In genomic region chr14:27075084-27075483, GRCm38 (mm10) we compare ENCODE assay signal across 18 mouse cellular contexts. TPM values are rescaled to one million over a fixed set of nuclear protein-coding genes. Genes with fewer than 3 reads are reported as not detected.
A peak's percentile ranks its signal among the peaks of the same experiment; 100 is the strongest.
DNase-seq lines count a peak whose midpoint lies in the region; ATAC-seq and TF ChIP-seq lines count a peak whose summit lies in the region.
"Had no signal": no experiment of that assay in that cellular context is flagged by ENCODE, and none has a peak within 500 bp of the region (broad histone marks: within the 10 kb centered on the region; RNA-seq: fewer than 3 reads in every experiment).

No protein-coding gene starts in this region.

- no peak for TF ChIP-seq EP300 in lung, postnatal 0 days (IDR thresholded peaks at IDR 0.05)

- intact Hi-C loops in gastrocnemius, adult 2 months (cut with DNase I): no loop called here

- H3K27me3 ChIP-seq in lung, postnatal 0 days (replicated peaks; ENCODE audit: insufficient read depth, low read length): no peaks in the 10 kb centered on the region
- no peaks in the 10 kb centered on the region for H3K27me3 ChIP-seq in limb, embryonic 12.5 days
- H3K27me3 ChIP-seq in midbrain, embryonic 16.5 days (ENCODE audit: control insufficient read depth, insufficient read depth, low read depth, low read length): no peaks in the 10 kb centered on the region
- H3K27me3 ChIP-seq: kidney, embryonic 15.5 days had no signal

- TF ChIP-seq POLR2A in lung, adult 2 months (IDR thresholded peaks at IDR 0.05; ENCODE audit: borderline replicate concordance, extremely low read depth, low read depth, low read length): no peak

- no peak overlapping the region for H3K4me2 ChIP-seq in lung, postnatal 0 days (replicated peaks; ENCODE audit: low read depth, low read length)
- peak overlapping the region; percentile 37 for H3K4me2 ChIP-seq in limb, embryonic 12.5 days
- H3K4me2 ChIP-seq in midbrain, embryonic 16.5 days (ENCODE audit: low read length): no peak overlapping the region
- H3K4me2 ChIP-seq: kidney, embryonic 15.5 days; midbrain, embryonic 12.5 days had no signal

- no peak for DNase-seq in gastrocnemius, adult 2 months
- no peak for DNase-seq in gastrocnemius, postnatal 4 days (ENCODE audit: low spot score in 2 of 2)
- peak; percentile 30 for DNase-seq in lung, postnatal 0 days (ENCODE audit: low spot score)
- no peak for DNase-seq in lung, adult 2 months
- DNase-seq in cerebellum, postnatal 36 days: no peak
- DNase-seq in left cerebral cortex, adult 9 months (ENCODE audit: low spot score in 2 of 2): no peak
- DNase-seq: adrenal gland, postnatal 25 days; cerebellum, adult 9-11 months; embryo, embryonic 11 days; liver; lung, adult 18-20 months; right cerebral cortex, postnatal 25 days; thymus, adult 2 months had no signal

- WGBS in lung, postnatal 0 days: 51% methylated on average over 6 of the region's 6 CpGs
- WGBS in lung, adult 2 months: 51% methylated on average over 6 of the region's 6 CpGs
- 14% methylated on average over 6 of the region's 6 CpGs for WGBS in limb, embryonic 12.5 days
- 84% methylated on average over 6 of the region's 6 CpGs for WGBS in midbrain, embryonic 16.5 days

- H3K27ac ChIP-seq in gastrocnemius, adult 2 months: peak overlapping the region; percentile 51; the same call in 1 of the 2 replicates
- no peak overlapping the region for H3K27ac ChIP-seq in lung, postnatal 0 days (ENCODE audit: low read length)
- peak overlapping the region; percentile 89 for H3K27ac ChIP-seq in limb, embryonic 12.5 days
- no peak overlapping the region for H3K27ac ChIP-seq in midbrain, embryonic 16.5 days (ENCODE audit: low read length)
- H3K27ac ChIP-seq: kidney, embryonic 15.5 days; midbrain, embryonic 12.5 days had no signal

- H3K9ac ChIP-seq in lung, postnatal 0 days (replicated peaks; ENCODE audit: low read depth): no peak overlapping the region
- H3K9ac ChIP-seq in limb, embryonic 12.5 days (replicated peaks): no peak overlapping the region
- no peak overlapping the region for H3K9ac ChIP-seq in midbrain, embryonic 16.5 days (ENCODE audit: low read depth, low read length)
- H3K9ac ChIP-seq: kidney, embryonic 15.5 days; midbrain, embryonic 12.5 days had no signal

- H3K4me3 ChIP-seq in gastrocnemius, adult 2 months: no peak overlapping the region
- H3K4me3 ChIP-seq in lung, postnatal 0 days (ENCODE audit: low read depth, low read length): no peak overlapping the region
- H3K4me3 ChIP-seq in lung, adult 2 months (replicated peaks; ENCODE audit: extremely low read depth, low read depth, low read length): no peak overlapping the region
- no peak overlapping the region for H3K4me3 ChIP-seq in limb, embryonic 12.5 days (replicated peaks)
- H3K4me3 ChIP-seq in midbrain, embryonic 16.5 days (ENCODE audit: low read depth, low read length): no peak overlapping the region
- H3K4me3 ChIP-seq: kidney, embryonic 15.5 days; midbrain, embryonic 12.5 days had no signal

- ATAC-seq in lung, postnatal 0 days: no peak; the same call in 1 of the 2 replicates
- no peak for ATAC-seq in limb, embryonic 12.5 days (ENCODE audit: insufficient number of reproducible peaks, insufficient read depth, low FRiP score, low TSS enrichment, low read depth)
- no peak for ATAC-seq in midbrain, embryonic 16.5 days
- ATAC-seq: activated CD4-positive, CD25-positive, alpha-beta regulatory T cell, adult 4 months had no signal

- H3K4me1 ChIP-seq in lung, postnatal 0 days (ENCODE audit: insufficient read depth, low read depth, low read length): peaks cover 19% of the 10 kb centered on the region; the same call in 1 of the 2 replicates
- H3K4me1 ChIP-seq in lung, adult 2 months (ENCODE audit: control insufficient read depth, insufficient read depth, low read length): peaks cover 26% of the 10 kb centered on the region
- H3K4me1 ChIP-seq in limb, embryonic 12.5 days (replicated peaks): peaks cover 72% of the 10 kb centered on the region
- H3K4me1 ChIP-seq in midbrain, embryonic 16.5 days (ENCODE audit: control insufficient read depth, insufficient read depth, low read length): peaks cover 4% of the 10 kb centered on the region; the same call in 1 of the 2 replicates

- TF ChIP-seq CTCF in gastrocnemius, adult 2 months (IDR thresholded peaks at IDR 0.05): no peak
- TF ChIP-seq CTCF in lung, postnatal 0 days (IDR thresholded peaks at IDR 0.05): no peak
- no peak for TF ChIP-seq CTCF in lung, adult 2 months (IDR thresholded peaks at IDR 0.05; ENCODE audit: insufficient read depth, low read length)

- no peaks in the 10 kb centered on the region for H3K9me3 ChIP-seq in lung, postnatal 0 days (ENCODE audit: low read length)
- no peaks in the 10 kb centered on the region for H3K9me3 ChIP-seq in limb, embryonic 12.5 days
- H3K9me3 ChIP-seq in midbrain, embryonic 16.5 days (replicated peaks; ENCODE audit: control insufficient read depth, low read length, poor library complexity, severe bottlenecking): no peaks in the 10 kb centered on the region
- H3K9me3 ChIP-seq: kidney, embryonic 15.5 days; midbrain, embryonic 12.5 days had no signal

- H3K36me3 ChIP-seq in lung, postnatal 0 days (ENCODE audit: insufficient read depth, low read length): no peaks in the 10 kb centered on the region
- H3K36me3 ChIP-seq in limb, embryonic 12.5 days: peaks cover 19% of the 10 kb centered on the region
- H3K36me3 ChIP-seq in midbrain, embryonic 16.5 days (ENCODE audit: control insufficient read depth, insufficient read depth, low read length): no peaks in the 10 kb centered on the region
- H3K36me3 ChIP-seq: midbrain, embryonic 12.5 days had no signal

RNA-seq across cellular contexts. Expression of gene Il17rd, which starts 36.3 kb away (rescaled TPM):
- total RNA-seq in gastrocnemius, adult 2 months (2021): 1 to 10 TPM; 2.1 to 3.0 TPM
- total RNA-seq in gastrocnemius, postnatal 4 days (2021): 10 to 100 TPM; 11.9 to 12.6 TPM
- polyA plus RNA-seq in lung, postnatal 0 days (2015; fragmentation: Nextera tagmentation; extraction: Ambion mirVana): 2.1 and 2.2 TPM in 2 replicates
- polyA plus RNA-seq in lung, adult 2 months (2012; rRNA removed): 9.4 and 11.3 TPM in 2 replicates
- polyA plus RNA-seq in limb, embryonic 12.5 days (2016; fragmentation: Nextera tagmentation; extraction: Ambion mirVana): 13.5 and 15.5 TPM in 2 replicates
- polyA plus RNA-seq in midbrain, embryonic 16.5 days (2015; fragmentation: Nextera tagmentation; extraction: Ambion mirVana): 1.9 and 2.3 TPM in 2 replicates

RNA-seq across cellular contexts. Expression of gene Arhgef3, which starts 39.6 kb away (rescaled TPM):
- 10 to 100 TPM in 1 of 2 experiments, 1 to 10 TPM in 1; 8.5 to 20.0 TPM for total RNA-seq in gastrocnemius, adult 2 months (2021)
- total RNA-seq in gastrocnemius, postnatal 4 days (2021): 10 to 100 TPM; 24.8 to 25.1 TPM
- 37.3 and 44.8 TPM in 2 replicates for polyA plus RNA-seq in lung, postnatal 0 days (2015; fragmentation: Nextera tagmentation; extraction: Ambion mirVana)
- 36.6 and 48.5 TPM in 2 replicates for polyA plus RNA-seq in lung, adult 2 months (2012; rRNA removed)
- 26.6 and 27.4 TPM in 2 replicates for polyA plus RNA-seq in limb, embryonic 12.5 days (2016; fragmentation: Nextera tagmentation; extraction: Ambion mirVana)
- polyA plus RNA-seq in midbrain, embryonic 16.5 days (2015; fragmentation: Nextera tagmentation; extraction: Ambion mirVana): 7.8 and 10.8 TPM in 2 replicates

Comparison
In these comparisons a context has a peak if more than half of its experiments do, and no peak if none do; other contexts are left out.
1. H3K27ac ChIP-seq: peak in gastrocnemius, adult 2 months (single experiment) and limb, embryonic 12.5 days (single experiment); none in lung, postnatal 0 days (single experiment) and midbrain, embryonic 16.5 days (single experiment).